Mouse (Mus musculus) layer of hippocampus, adult 9-10 months (tissue): ENCODE results near the gene Ptprs.

Experiments
- DNase-seq: peaks from one replicate; pipeline ENCODE4 v3.0.0; 2022; ENCODE audit warnings: low spot score

The Ptprs gene

GRCm38 (mm10) chr17:56467456-56467884 lies 8.8 kb downstream of the Ptprs start:
- no peak for DNase-seq

- no peak for DNase-seq
Observed at GRCm38 (mm10) chr17:56466747-56467146, 9.5 kb downstream of the Ptprs start.

GRCm38 (mm10) chr17:56464817-56465216 lies 11.5 kb downstream of the Ptprs start:
- DNase-seq = no peak

GRCm38 (mm10) chr17:56464345-56464744 lies 11.9 kb downstream of the Ptprs start:
- no peak for DNase-seq

GRCm38 (mm10) chr17:56463500-56463899 lies 12.8 kb downstream of the Ptprs start:
- no peak for DNase-seq

- no peak for DNase-seq
Observed at GRCm38 (mm10) chr17:56462835-56463455, 13.3 kb downstream of the Ptprs start.

GRCm38 (mm10) chr17:56461771-56462743 lies 14.2 kb downstream of the Ptprs start:
- DNase-seq = peak; percentile 92

- no peak for DNase-seq
Observed at GRCm38 (mm10) chr17:56460876-56461275, 15.4 kb downstream of the Ptprs start.

- no peak for DNase-seq
Observed at GRCm38 (mm10) chr17:56457442-56457841, 18.8 kb downstream of the Ptprs start.

GRCm38 (mm10) chr17:56456353-56456752 lies 19.9 kb downstream of the Ptprs start:
- DNase-seq = no peak

- no peak for DNase-seq
Observed at GRCm38 (mm10) chr17:56453689-56454088, 22.6 kb downstream of the Ptprs start.

GRCm38 (mm10) chr17:56453251-56453650 lies 23.0 kb downstream of the Ptprs start:
- DNase-seq = no peak

GRCm38 (mm10) chr17:56447716-56448115 lies 28.6 kb downstream of the Ptprs start:
- DNase-seq = no peak

GRCm38 (mm10) chr17:56445397-56445796 lies 30.9 kb downstream of the Ptprs start:
- DNase-seq = peak; percentile 47

- no peak for DNase-seq
Observed at GRCm38 (mm10) chr17:56444771-56445170, 31.5 kb downstream of the Ptprs start.

- no peak for DNase-seq
Observed at GRCm38 (mm10) chr17:56443341-56443795, 32.9 kb downstream of the Ptprs start.

- DNase-seq = no peak
Observed at GRCm38 (mm10) chr17:56442316-56442715, 34.0 kb downstream of the Ptprs start.

GRCm38 (mm10) chr17:56439731-56440460 lies 36.4 kb downstream of the Ptprs start:
- no peak for DNase-seq

- DNase-seq = no peak
Observed at GRCm38 (mm10) chr17:56431582-56431981, 44.7 kb downstream of the Ptprs start.

GRCm38 (mm10) chr17:56427857-56428256 lies 48.4 kb downstream of the Ptprs start:
- DNase-seq = no peak

- DNase-seq = no peak
Observed at GRCm38 (mm10) chr17:56425941-56426340, 50.3 kb downstream of the Ptprs start.

- no peak for DNase-seq
Observed at GRCm38 (mm10) chr17:56425584-56425914, 50.7 kb downstream of the Ptprs start.
